In the genomic region with DNA sequence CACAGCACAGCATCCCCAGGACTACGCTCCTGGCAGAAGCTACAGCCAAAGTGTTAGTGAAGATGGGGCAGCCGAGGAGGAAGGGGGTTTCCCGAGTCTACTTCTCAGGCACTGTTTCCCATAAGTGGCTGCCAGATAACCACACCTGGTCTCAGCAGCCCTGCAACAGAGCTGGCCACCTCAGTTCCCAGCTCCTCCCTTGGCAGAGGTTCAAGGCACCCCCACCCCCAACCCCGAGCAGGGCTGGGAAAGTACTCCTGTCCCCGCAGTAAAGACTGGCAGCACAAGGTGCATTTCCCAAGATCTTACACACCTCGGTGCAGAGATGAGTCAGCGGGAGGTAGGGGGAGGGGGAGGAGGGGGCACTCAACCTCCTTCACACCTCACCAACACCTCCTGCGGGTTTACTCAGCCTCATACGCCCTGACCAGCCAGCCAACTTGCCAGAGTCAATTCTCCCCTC, we compare ENCODE assay signal across 11 mouse cellular contexts. TPM values are rescaled to one million over a fixed set of nuclear protein-coding genes. Genes with fewer than 3 reads are reported as not detected.
DNase-seq lines count a peak whose midpoint lies in the region; ATAC-seq lines count a peak whose summit lies in the region.
"Had no signal": no experiment of that assay in that cellular context is flagged by ENCODE, and none has a peak within 500 bp of the region (broad histone marks: within the 10 kb centered on the region; RNA-seq: fewer than 3 reads in every experiment).

No protein-coding gene starts in this region.

- no peaks in the 10 kb centered on the region for H3K36me3 ChIP-seq in lung, embryonic 15.5 days
- no peaks in the 10 kb centered on the region for H3K36me3 ChIP-seq in intestine, embryonic 14.5 days (ENCODE audit: control insufficient read depth, insufficient read depth, low read length)
- no peaks in the 10 kb centered on the region for H3K36me3 ChIP-seq in stomach, embryonic 15.5 days
- no peaks in the 10 kb centered on the region for H3K36me3 ChIP-seq in neural tube, embryonic 15.5 days

- no peak overlapping the region for H3K4me2 ChIP-seq in lung, embryonic 15.5 days
- H3K4me2 ChIP-seq in intestine, embryonic 14.5 days (ENCODE audit: low read length): no peak overlapping the region
- no peak overlapping the region for H3K4me2 ChIP-seq in stomach, embryonic 15.5 days
- no peak overlapping the region for H3K4me2 ChIP-seq in neural tube, embryonic 15.5 days

- peaks cover 53% of the 10 kb centered on the region for H3K4me1 ChIP-seq in lung, embryonic 15.5 days
- peaks cover 18% of the 10 kb centered on the region for H3K4me1 ChIP-seq in intestine, embryonic 14.5 days (replicated peaks; ENCODE audit: control insufficient read depth, insufficient read depth, low read length)
- H3K4me1 ChIP-seq in stomach, embryonic 15.5 days: peaks cover 17% of the 10 kb centered on the region
- H3K4me1 ChIP-seq in neural tube, embryonic 15.5 days: peaks cover 30% of the 10 kb centered on the region

- intact Hi-C loops in heart, postnatal 14 days (cut with DNase I): no loop called here

- H3K9me3 ChIP-seq in lung, embryonic 15.5 days: no peaks in the 10 kb centered on the region
- no peaks in the 10 kb centered on the region for H3K9me3 ChIP-seq in intestine, embryonic 14.5 days (ENCODE audit: control insufficient read depth, low read length)
- H3K9me3 ChIP-seq in stomach, embryonic 15.5 days: no peaks in the 10 kb centered on the region
- no peaks in the 10 kb centered on the region for H3K9me3 ChIP-seq in neural tube, embryonic 15.5 days (replicated peaks)

- 29% methylated on average over 9 of the region's 9 CpGs for WGBS in lung, embryonic 15.5 days
- 54% methylated on average over 9 of the region's 9 CpGs for WGBS in intestine, embryonic 14.5 days
- 44% methylated on average over 9 of the region's 9 CpGs for WGBS in stomach, embryonic 15.5 days
- 80% methylated on average over 9 of the region's 9 CpGs for WGBS in neural tube, embryonic 15.5 days

- peak; percentile 90 for DNase-seq in heart, adult 11 months
- DNase-seq in heart, postnatal 14 days: no peak
- DNase-seq in lung, postnatal 36 days: no peak
- peak; percentile 62 for DNase-seq in intestine, embryonic 14.5 days (ENCODE audit: low spot score)
- no peak for DNase-seq in Muller cell, postnatal 12 days (ENCODE audit: inconsistent ontology term)
- DNase-seq: adrenal gland, postnatal 14 days; cerebellum, adult 9-11 months had no signal

- no peak overlapping the region for H3K9ac ChIP-seq in lung, embryonic 15.5 days
- no peak overlapping the region for H3K9ac ChIP-seq in intestine, embryonic 14.5 days (ENCODE audit: low read length)
- no peak overlapping the region for H3K9ac ChIP-seq in stomach, embryonic 15.5 days
- no peak overlapping the region for H3K9ac ChIP-seq in neural tube, embryonic 15.5 days (replicated peaks)

- ATAC-seq in lung, embryonic 15.5 days (ENCODE audit: borderline replicate concordance, extremely low read depth, low FRiP score, low TSS enrichment): 0 out of 2 replicates have a peak, but pooled peaks have one; percentile 29
- 0 out of 2 replicates have a peak, but pooled peaks have one; percentile 20 for ATAC-seq in intestine, embryonic 14.5 days (replicated peaks; ENCODE audit: low FRiP score, low TSS enrichment, low read depth)
- peak; percentile 75 for ATAC-seq in stomach, embryonic 15.5 days (ENCODE audit: insufficient read depth, low FRiP score, low read depth)
- ATAC-seq in neural tube, embryonic 15.5 days (ENCODE audit: low FRiP score): no peak
- ATAC-seq: midbrain, embryonic 16.5 days had no signal

- H3K4me3 ChIP-seq in lung, embryonic 15.5 days: no peak overlapping the region
- no peak overlapping the region for H3K4me3 ChIP-seq in intestine, embryonic 14.5 days (ENCODE audit: low read depth, low read length)
- no peak overlapping the region for H3K4me3 ChIP-seq in stomach, embryonic 15.5 days (replicated peaks)
- H3K4me3 ChIP-seq in neural tube, embryonic 15.5 days (replicated peaks): no peak overlapping the region

- H3K27ac ChIP-seq in lung, embryonic 15.5 days: no peak overlapping the region
- H3K27ac ChIP-seq in intestine, embryonic 14.5 days (ENCODE audit: low read depth): no peak overlapping the region
- no peak overlapping the region for H3K27ac ChIP-seq in stomach, embryonic 15.5 days
- no peak overlapping the region for H3K27ac ChIP-seq in neural tube, embryonic 15.5 days (replicated peaks)

- no peaks in the 10 kb centered on the region for H3K27me3 ChIP-seq in lung, embryonic 15.5 days
- no peaks in the 10 kb centered on the region for H3K27me3 ChIP-seq in intestine, embryonic 14.5 days (replicated peaks; ENCODE audit: control insufficient read depth, insufficient read depth, low read length)
- no peaks in the 10 kb centered on the region for H3K27me3 ChIP-seq in stomach, embryonic 15.5 days (replicated peaks)
- H3K27me3 ChIP-seq in neural tube, embryonic 15.5 days (replicated peaks): no peaks in the 10 kb centered on the region

RNA-seq across cellular contexts. Expression of a gene that starts 14.2 kb away (rescaled TPM):
- total RNA-seq in heart, postnatal 14 days (2021): 10 to 100 TPM; 10.2 to 10.7 TPM
- 2.0 and 2.8 TPM in 2 replicates for polyA plus RNA-seq in lung, embryonic 15.5 days (2015; fragmentation: Nextera tagmentation; extraction: Ambion mirVana)
- polyA plus RNA-seq in intestine, embryonic 14.5 days (2014; fragmentation: Nextera tagmentation; extraction: Ambion mirVana): 5.5 and 6.0 TPM in 2 replicates
- 2.8 and 3.2 TPM in 2 replicates for polyA plus RNA-seq in stomach, embryonic 15.5 days (2015; fragmentation: Nextera tagmentation; extraction: Ambion mirVana)
- polyA plus RNA-seq in neural tube, embryonic 15.5 days (2015; fragmentation: Nextera tagmentation; extraction: Ambion mirVana): 4.5 and 5.8 TPM in 2 replicates

Comparison
In these comparisons a context has a peak if more than half of its experiments do, and no peak if none do; other contexts are left out.
1. DNase-seq: peak in heart, adult 11 months (single experiment) and intestine, embryonic 14.5 days (single experiment); none in heart, postnatal 14 days (0 of 2), lung, postnatal 36 days (single experiment) and Muller cell, postnatal 12 days (single experiment).